Mouse (Mus musculus): ENCODE results near the gene Foxe1. TPM values are rescaled to one million over a fixed set of nuclear protein-coding genes. Genes with fewer than 3 reads are reported as not detected.
A peak's percentile ranks its signal among the peaks of the same experiment; 100 is the strongest.

Foxe1 gene
- total and polyA plus RNA-seq, 3 experiments: 0.04 TPM; not detected in 2

GRCm38 (mm10) chr4:46389013-46389611 lies 45.7 kb downstream of the Foxe1 start, which contains the start of gene Trmo:
Trmo (minus strand) TSS chr4:46389437.
- H3K4me1 ChIP-seq (ENCODE audit: control insufficient read depth in 1 of 2, insufficient read depth in 2 of 2, low read length in 2 of 2): 0 out of 4 replicates have a peak, but pooled peaks cover 0 to 2% of the 10 kb centered on the region in 2 experiments
- no peaks in the 10 kb centered on the region for H3K27me3 ChIP-seq (ENCODE audit: control insufficient read depth in 1 of 2, insufficient read depth in 2 of 2, low read length in 2 of 2)
- peaks cover 0 to 2% of the 10 kb centered on the region in 2 experiments; a peak in 1 of 4 replicates for H3K36me3 ChIP-seq (ENCODE audit: control insufficient read depth in 1 of 2, insufficient read depth in 2 of 2, low read length in 2 of 2)
- no peaks in the 10 kb centered on the region for H3K9me3 ChIP-seq (replicated peaks; ENCODE audit: insufficient read depth, low read length)
- H3K9ac ChIP-seq (ENCODE audit: control insufficient read depth, low read depth, low read length, poor library complexity, severe bottlenecking): peak within 1 kb of the TSS; percentile 97
- peak within 1 kb of the TSS; percentile 70 to 90 for H3K4me3 ChIP-seq (ENCODE audit: control insufficient read depth in 1 of 2, insufficient read depth in 1 of 2, low read depth in 2 of 2, low read length in 2 of 2)
- H3K79me2 ChIP-seq (ENCODE audit: control insufficient read depth, insufficient read depth, low read length, poor library complexity): peaks cover 5% of the 10 kb centered on the region; the same call in 1 of the 2 replicates
- peak; percentile 98 for DNase-seq (ENCODE audit: low read depth, low spot score)
- H3K27ac ChIP-seq (ENCODE audit: control insufficient read depth, low read depth, low read length): peak within 1 kb of the TSS; percentile 96
- no peak for TF ChIP-seq CHD2 (IDR thresholded peaks at IDR 0.05; ENCODE audit: low read length)
- TF ChIP-seq POLR2A (IDR thresholded peaks at IDR 0.05; ENCODE audit: control insufficient read depth in 1 of 2, insufficient read depth in 1 of 2, low read depth in 1 of 2, low read length in 2 of 2, poor library complexity in 1 of 2): peak; percentile 96 to 99
- TF ChIP-seq RCOR1 (IDR thresholded peaks at IDR 0.05; ENCODE audit: low read depth, low read length): no peak
- TF ChIP-seq MYB (IDR thresholded peaks at IDR 0.05; ENCODE audit: low read depth, low read length): no peak
- no peak for TF ChIP-seq GABPA (IDR thresholded peaks at IDR 0.05; ENCODE audit: low read depth, low read length)
- TF ChIP-seq ETS1 (IDR thresholded peaks at IDR 0.05; ENCODE audit: low read depth, low read length): peak; percentile 86
- TF ChIP-seq UBTF (IDR thresholded peaks at IDR 0.05; ENCODE audit: borderline replicate concordance, insufficient read depth, low read depth, low read length): no peak
- TF ChIP-seq NRF1 (IDR thresholded peaks at IDR 0.05; ENCODE audit: insufficient read depth, low read depth, low read length, poor library complexity, severe bottlenecking): peak; percentile 75
- peak; percentile 60 for TF ChIP-seq ZMIZ1 (IDR thresholded peaks at IDR 0.05; ENCODE audit: low read depth, low read length)
- peak; percentile 96 for TF ChIP-seq SIN3A (IDR thresholded peaks at IDR 0.05; ENCODE audit: low read length)
- TF ChIP-seq USF1 (IDR thresholded peaks at IDR 0.05; ENCODE audit: low read depth, low read length): peak; percentile 95
- no peak for TF ChIP-seq MEF2A (IDR thresholded peaks at IDR 0.05; ENCODE audit: extremely low read depth, insufficient replicate concordance, low read depth, low read length, poor library complexity, severe bottlenecking)
- no peak for TF ChIP-seq CHD1 (IDR thresholded peaks at IDR 0.05; ENCODE audit: low read depth, low read length)
- no peak for TF ChIP-seq ZKSCAN1 (IDR thresholded peaks at IDR 0.05; ENCODE audit: low read depth, low read length)
- TF ChIP-seq MAZ (IDR thresholded peaks at IDR 0.05; ENCODE audit: low read depth, low read length): no peak
- TF ChIP-seq MYC (IDR thresholded peaks at IDR 0.05; ENCODE audit: low read depth, low read length): peak; percentile 100
- TF ChIP-seq JUND (IDR thresholded peaks at IDR 0.05; ENCODE audit: low read depth, low read length): no peak
- peak; percentile 90 to 97 for TF ChIP-seq USF2 (IDR thresholded peaks at IDR 0.05; ENCODE audit: borderline replicate concordance in 1 of 2, insufficient read depth in 1 of 2, low read depth in 1 of 2, low read length in 2 of 2)
- peak; percentile 85 for TF ChIP-seq HCFC1 (IDR thresholded peaks at IDR 0.05; ENCODE audit: low read depth, low read length)
- peak; percentile 97 for TF ChIP-seq MAX (IDR thresholded peaks at IDR 0.05; ENCODE audit: low read length)
- TF ChIP-seq TBP (IDR thresholded peaks at IDR 0.05; ENCODE audit: low read depth, low read length): peak; percentile 81
- TF ChIP-seq CTCF (IDR thresholded peaks at IDR 0.05 in 2 of 3, conservative IDR thresholded peaks at IDR 0.05 in 1 of 3; ENCODE audit: control insufficient read depth in 1 of 3, insufficient read depth in 1 of 3, low read depth in 2 of 3, low read length in 3 of 3, poor library complexity in 1 of 3, severe bottlenecking in 1 of 3): 0 out of 6 replicates have a peak, but pooled peaks of 1 of the 3 experiments have one; percentile 0
- peak; percentile 86 for TF ChIP-seq E2F4 (IDR thresholded peaks at IDR 0.05; ENCODE audit: borderline replicate concordance, low read depth, low read length)
- no peak for TF ChIP-seq ZC3H11A (IDR thresholded peaks at IDR 0.05; ENCODE audit: low read depth, low read length)
- TF ChIP-seq MAFK (IDR thresholded peaks at IDR 0.05; ENCODE audit: borderline replicate concordance, low read depth, low read length): no peak
- no peak for TF ChIP-seq ZNF384 (IDR thresholded peaks at IDR 0.05; ENCODE audit: low read depth, low read length)
- peak; percentile 76 for TF ChIP-seq ELF1 (IDR thresholded peaks at IDR 0.05; ENCODE audit: low read depth, low read length)
- no peak for TF ChIP-seq SMC3 (IDR thresholded peaks at IDR 0.05; ENCODE audit: low read depth, low read length)
- no peak for TF ChIP-seq GATA1 (IDR thresholded peaks at IDR 0.05; ENCODE audit: low read depth, low read length)
- TF ChIP-seq TAL1 (IDR thresholded peaks at IDR 0.05; ENCODE audit: low read length): no peak
- TF ChIP-seq TCF12 (IDR thresholded peaks at IDR 0.05; ENCODE audit: low read depth, low read length): peak; percentile 71
- TF ChIP-seq MXI1 (IDR thresholded peaks at IDR 0.05; ENCODE audit: low read depth, low read length): peak; percentile 99
- no peak for TF ChIP-seq KAT2A (conservative IDR thresholded peaks at IDR 0.05; ENCODE audit: low read depth, low read length)
- TF ChIP-seq EP300 (IDR thresholded peaks at IDR 0.05; ENCODE audit: low read depth in 1 of 2, low read length in 2 of 2): no peak
- TF ChIP-seq POLR2AphosphoS2 (IDR thresholded peaks at IDR 0.05; ENCODE audit: low read length): peak; percentile 93
- peak; percentile 90 for TF ChIP-seq NELFE (IDR thresholded peaks at IDR 0.05; ENCODE audit: low read depth, low read length)
- TF ChIP-seq BHLHE40 (IDR thresholded peaks at IDR 0.05; ENCODE audit: borderline replicate concordance, low read depth, low read length): no peak

All from MEL (cell line).